Mouse (Mus musculus) thymus, adult 2 months (tissue): ENCODE results near the gene Letmd1. TPM values are rescaled to one million over a fixed set of nuclear protein-coding genes. Genes with fewer than 3 reads are reported as not detected.

Experiments
- DNase-seq: peaks from one replicate; pipeline ENCODE4 v3.0.0; 2021
- H3K27ac ChIP-seq: fragments of 200-500 bp; 2 replicates; pipeline ENCODE4 v1.5.1; 2012; ENCODE audit warnings: low read length, control low read depth; ENCODE audit not compliant: control insufficient read depth, insufficient read depth
- H3K27me3 ChIP-seq: fragments of 200-500 bp; 2 replicates; pipeline ENCODE4 v1.6.1; 2012; ENCODE audit warnings: mild to moderate bottlenecking, low read length, moderate library complexity, mixed read lengths; ENCODE audit not compliant: control insufficient read depth, insufficient read depth
- H3K36me3 ChIP-seq: fragments of 200-500 bp; 2 replicates; pipeline ENCODE4 v1.6.1; 2012; ENCODE audit warnings: mild to moderate bottlenecking, low read length, moderate library complexity; ENCODE audit not compliant: control insufficient read depth, insufficient read depth
- H3K4me1 ChIP-seq: fragments of 200-500 bp; replicated peaks from 2 replicates; pipeline ENCODE4 v1.6.1; 2012; ENCODE audit warnings: low read length; ENCODE audit not compliant: control insufficient read depth, insufficient read depth
- H3K4me3 ChIP-seq: fragments of 200-500 bp; 2 replicates; pipeline ENCODE4 v1.5.1; 2012; ENCODE audit warnings: mild to moderate bottlenecking, low read length, control low read depth, moderate library complexity; ENCODE audit not compliant: control insufficient read depth, insufficient read depth
- CTCF ChIP-seq: fragments of 200-500 bp; IDR thresholded peaks from 2 replicates; pipeline ENCODE4 v1.5.1; 2012; ENCODE audit warnings: mild to moderate bottlenecking, control low read depth, low read length, moderate library complexity, borderline replicate concordance; ENCODE audit not compliant: control insufficient read depth, poor library complexity, insufficient read depth; ENCODE audit errors: extremely low read depth
- POLR2A ChIP-seq: fragments of 200-500 bp; IDR thresholded peaks from 2 replicates; pipeline ENCODE4 v1.6.1; 2012; ENCODE audit warnings: mild to moderate bottlenecking, low read length, control low read depth, moderate library complexity; ENCODE audit not compliant: control insufficient read depth, poor library complexity, insufficient read depth; ENCODE audit errors: extremely low read depth
- WGBS: fragments of 180-500 bp; shearing (Covaris S2); methylation state at CpG from one replicate; pipeline ENCODE4 v1.1.7; 2018; 5-methylcytosine and 5-hydroxymethylcytosine counted together
- polyA plus RNA-seq: library from polyadenylated mRNA; depleted of rRNA; stranded (reverse); fragments of >200 nt; gene quantifications from 2 replicates; pipeline ENCODE4 v1.2.3, GENCODE M21; 2012

Letmd1 gene
- polyA plus RNA-seq, 1 experiment: 83.1 TPM

DNA sequence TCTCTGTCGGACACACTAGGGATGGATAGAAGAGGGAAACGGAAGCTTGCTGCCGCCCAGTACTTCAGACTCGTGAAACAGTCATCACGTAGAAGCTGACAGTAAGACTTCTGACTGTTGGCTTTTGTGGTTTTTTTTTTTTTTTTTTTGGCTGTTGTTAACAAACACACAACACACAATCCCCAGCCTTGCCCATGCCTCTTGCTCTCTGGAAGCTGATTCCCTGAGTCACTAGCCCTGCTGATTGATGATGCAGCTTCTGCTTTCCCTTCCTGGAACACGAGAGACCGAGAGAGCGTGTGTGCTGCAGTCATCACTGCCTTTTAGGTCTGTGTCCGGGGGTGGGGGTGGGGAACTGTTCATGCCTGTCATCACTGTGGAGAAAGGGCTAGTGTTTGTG is 7.2 kb upstream of the Letmd1 start:
- H3K27ac ChIP-seq: no peak overlapping the region

DNA sequence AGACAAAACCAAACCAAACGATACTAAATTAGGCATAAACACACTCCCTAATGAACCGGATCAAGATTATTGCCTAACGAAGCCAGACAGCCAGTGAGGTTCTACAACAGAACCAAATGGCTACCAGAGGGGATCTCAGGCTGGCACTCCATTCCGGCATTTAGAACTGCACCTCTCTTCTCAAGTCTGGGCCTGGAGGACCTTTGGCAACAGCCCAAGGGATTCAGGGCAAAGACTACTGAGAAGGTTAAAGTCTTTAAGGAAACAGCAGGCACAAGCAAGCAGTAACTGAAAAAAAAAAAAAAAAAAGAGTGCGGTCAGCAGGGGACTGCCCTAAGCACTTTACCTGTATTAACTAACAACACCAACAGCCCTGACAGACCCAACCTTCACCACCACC is 6.7 kb upstream of the Letmd1 start:
- H3K4me1 ChIP-seq: peaks cover 16% of the 10 kb centered on the region

More for the DNA sequence above, 7.2 kb upstream of the Letmd1 start:
- Histone ChIP-seq H3K36me3 (no peaks in the 10 kb centered on the region), H3K4me1 (peaks cover 16% of the 10 kb centered on the region), H3K4me3 (no peak overlapping the region), H3K27me3 (no peaks in the 10 kb centered on the region)
- WGBS: 43% methylated on average over 9 of the region's 9 CpGs
- no peak for DNase-seq
- no peak for TF ChIP-seq POLR2A
- TF ChIP-seq CTCF: no peak

DNA sequence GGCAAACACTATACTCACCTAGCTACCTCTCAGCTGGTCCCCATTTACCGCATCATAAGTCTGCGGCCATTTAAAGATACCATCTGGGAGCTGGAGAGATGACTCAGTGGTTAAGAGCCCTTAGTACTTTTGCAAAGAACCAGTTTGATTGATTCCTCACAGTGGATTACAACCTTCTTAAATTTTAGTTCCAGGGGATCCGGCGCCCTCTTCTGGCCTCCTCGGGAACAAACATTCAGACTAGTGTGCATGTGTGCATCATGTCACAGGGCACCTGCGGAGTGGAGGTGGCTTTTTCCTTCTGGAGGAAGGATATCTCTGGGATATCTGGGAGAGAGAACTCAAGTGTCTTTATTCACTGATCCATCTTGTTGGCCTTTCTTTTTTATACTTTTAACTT is 5.1 kb upstream of the Letmd1 start:
- Histone ChIP-seq H3K27ac (no peak overlapping the region), H3K4me1 (peaks cover 21% of the 10 kb centered on the region), H3K36me3 (no peaks in the 10 kb centered on the region), H3K4me3 (no peak overlapping the region), H3K27me3 (no peaks in the 10 kb centered on the region)
- TF ChIP-seq POLR2A (no peak), CTCF (peak; percentile 33; the same call in 1 of the 2 replicates)
- peak; percentile 75 for DNase-seq
- WGBS: 21% methylated on average over 6 of the region's 6 CpGs

More for the DNA sequence above, 6.7 kb upstream of the Letmd1 start:
- Histone ChIP-seq H3K27me3 (no peaks in the 10 kb centered on the region), H3K4me3 (no peak overlapping the region), H3K36me3 (no peaks in the 10 kb centered on the region), H3K27ac (no peak overlapping the region)
- 81% methylated on average over 5 of the region's 5 CpGs for WGBS
- TF ChIP-seq CTCF (no peak), POLR2A (no peak)
- DNase-seq: no peak

DNA sequence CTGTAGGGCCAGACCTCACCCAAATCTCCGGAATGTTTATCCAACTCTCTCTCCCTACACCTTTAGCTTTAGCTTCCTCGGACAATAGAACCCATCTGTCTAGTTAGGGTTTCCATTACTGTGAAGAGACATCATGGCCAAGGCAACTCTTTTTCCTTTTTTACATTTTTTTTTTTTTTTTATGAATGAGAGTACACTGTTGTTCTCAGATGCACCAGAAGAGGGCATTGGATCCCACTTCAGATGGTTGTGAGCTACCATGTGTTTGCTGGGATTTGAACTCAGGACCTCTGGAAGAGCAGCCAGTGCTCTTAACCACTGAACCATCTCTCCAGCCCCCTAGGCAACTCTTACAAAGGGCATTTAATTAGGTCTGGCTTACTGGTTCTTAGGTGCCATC is 3.4 kb upstream of the Letmd1 start:
- no peaks in the 10 kb centered on the region for H3K27me3 ChIP-seq
- H3K36me3 ChIP-seq: no peaks in the 10 kb centered on the region
- DNase-seq: no peak
- 88% methylated on average over 2 of the region's 2 CpGs for WGBS
- peaks cover 22% of the 10 kb centered on the region for H3K4me1 ChIP-seq
- H3K4me3 ChIP-seq: no peak overlapping the region
- H3K27ac ChIP-seq: no peak overlapping the region
- TF ChIP-seq CTCF (no peak), POLR2A (no peak)

DNA sequence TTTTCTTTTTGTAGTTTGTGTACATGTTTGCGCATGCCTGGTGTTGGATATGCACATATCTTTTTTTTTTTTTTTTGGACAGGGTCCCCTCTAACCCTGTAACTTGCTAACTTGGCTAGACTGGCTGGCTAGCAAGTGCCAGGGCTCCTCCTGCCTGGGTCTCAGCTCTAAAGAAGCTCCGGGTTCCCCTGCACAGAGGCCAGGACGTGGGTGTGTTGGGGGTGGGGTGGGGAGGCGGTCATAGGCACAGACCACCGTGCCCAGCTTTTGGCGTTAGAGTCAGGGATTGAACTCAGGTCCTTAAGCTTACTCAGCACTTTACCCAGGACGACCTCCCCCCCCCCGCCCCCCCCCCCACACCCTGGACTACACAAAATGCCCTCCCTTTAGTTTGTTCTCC is 1.1 kb upstream of the Letmd1 start:
- 35% methylated on average over 8 of the region's 8 CpGs for WGBS
- no peak overlapping the region for H3K27ac ChIP-seq

DNA sequence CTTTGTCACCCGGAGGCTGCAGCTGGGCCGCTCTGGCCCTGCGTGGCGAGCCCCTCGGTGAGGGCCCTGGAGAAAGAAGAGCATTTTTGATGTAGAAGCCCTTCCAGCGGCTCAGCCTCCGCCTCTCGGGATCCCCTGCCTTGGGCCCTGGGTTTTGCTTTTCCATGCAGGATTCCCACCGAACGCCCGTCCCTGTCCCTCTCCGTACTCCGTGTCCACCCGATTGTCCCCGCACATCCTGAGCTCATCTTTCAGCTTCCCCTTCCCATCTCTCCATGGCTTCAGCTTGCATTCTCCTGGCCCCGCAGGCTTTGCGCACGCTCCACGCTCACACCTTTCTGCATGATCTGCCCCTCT is 344 bp downstream of the Letmd1 start:
- TF ChIP-seq POLR2A: no peak
- no peak for TF ChIP-seq CTCF
- Histone ChIP-seq H3K27ac (no peak overlapping the region), H3K27me3 (no peaks in the 10 kb centered on the region), H3K4me1 (peaks cover 12% of the 10 kb centered on the region), H3K36me3 (peaks cover 3% of the 10 kb centered on the region; the same call in 1 of the 2 replicates), H3K4me3 (peak overlapping the region; percentile 80)
- DNase-seq: no peak
- WGBS: 1% methylated on average over 19 of the region's 19 CpGs

More for the DNA sequence above, 1.1 kb upstream of the Letmd1 start:
- Histone ChIP-seq H3K4me1 (peaks cover 12% of the 10 kb centered on the region), H3K4me3 (no peak overlapping the region), H3K36me3 (no peaks in the 10 kb centered on the region; the same call in 1 of the 2 replicates), H3K27me3 (no peaks in the 10 kb centered on the region)
- no peak for DNase-seq
- no peak for TF ChIP-seq POLR2A
- no peak for TF ChIP-seq CTCF

DNA sequence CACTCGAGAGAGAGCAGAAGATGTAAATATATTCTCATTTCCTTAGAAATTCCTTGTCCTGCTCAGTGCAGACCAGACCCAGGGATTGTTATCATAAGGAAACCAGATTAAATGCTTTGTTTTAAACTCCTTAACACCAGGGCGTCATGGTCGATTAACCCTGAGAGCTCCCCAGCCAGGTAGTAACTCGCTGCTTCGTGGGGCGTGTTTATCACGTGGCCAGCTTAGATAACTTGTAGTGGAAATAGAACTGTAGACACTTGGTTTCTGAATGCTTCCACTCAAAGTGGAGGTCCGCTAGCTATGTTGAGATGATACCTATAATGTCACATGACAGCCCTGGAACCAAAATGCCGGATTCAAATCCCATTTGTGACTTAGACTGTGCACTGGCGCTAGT is 1.2 kb downstream of the Letmd1 start:
- H3K27ac ChIP-seq: no peak overlapping the region
- peaks cover 12% of the 10 kb centered on the region for H3K4me1 ChIP-seq
- H3K4me3 ChIP-seq: no peak overlapping the region
- no peak for DNase-seq
- WGBS: 84% methylated on average over 10 of the region's 10 CpGs
- TF ChIP-seq POLR2A: no peak
- TF ChIP-seq CTCF: no peak
- peaks cover 10% of the 10 kb centered on the region for H3K36me3 ChIP-seq
- no peaks in the 10 kb centered on the region for H3K27me3 ChIP-seq
